Mouse (Mus musculus) mature B cell (primary cell): ENCODE measurements around the gene Golga7b.

ENCODE experiments used
- in situ Hi-C: fragments of 300-500 bp; cut with MboI; formaldehyde crosslinking; loops from 2 replicates; pipeline ENCODE4 v1.14.3; 2019

Gene Golga7b

GRCm38 (mm10) chr19:42303210-42303813, 55.9 kb downstream of the Golga7b start:
- in situ Hi-C loops, result no loop called here

- in situ Hi-C loops, result no loop called here
Observed at GRCm38 (mm10) chr19:42304506-42304905, 57.1 kb downstream of the Golga7b start.

DNA sequence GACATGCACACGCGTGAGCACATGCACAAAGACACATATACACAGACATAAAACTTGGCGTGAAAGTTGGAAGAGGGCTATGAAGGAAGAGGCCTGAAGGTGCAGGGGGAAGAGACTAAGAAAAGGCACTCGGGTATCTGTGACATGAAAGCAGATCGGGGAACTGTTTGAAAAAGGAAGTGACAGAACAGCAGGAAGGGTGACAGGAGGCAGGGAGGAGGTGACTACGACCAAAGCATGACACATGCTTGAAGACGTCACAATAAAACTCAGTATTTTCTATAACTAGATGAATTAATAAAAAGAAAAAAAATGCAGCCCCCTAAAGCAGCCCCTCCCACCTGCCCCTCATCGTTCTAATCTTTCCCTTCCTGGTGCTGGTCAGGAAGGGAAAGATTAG, 58.4 kb downstream of the Golga7b start:
- in situ Hi-C loops, result no loop called here

GRCm38 (mm10) chr19:42306202-42306601, 58.8 kb downstream of the Golga7b start:
- in situ Hi-C loops, result no loop called here

DNA sequence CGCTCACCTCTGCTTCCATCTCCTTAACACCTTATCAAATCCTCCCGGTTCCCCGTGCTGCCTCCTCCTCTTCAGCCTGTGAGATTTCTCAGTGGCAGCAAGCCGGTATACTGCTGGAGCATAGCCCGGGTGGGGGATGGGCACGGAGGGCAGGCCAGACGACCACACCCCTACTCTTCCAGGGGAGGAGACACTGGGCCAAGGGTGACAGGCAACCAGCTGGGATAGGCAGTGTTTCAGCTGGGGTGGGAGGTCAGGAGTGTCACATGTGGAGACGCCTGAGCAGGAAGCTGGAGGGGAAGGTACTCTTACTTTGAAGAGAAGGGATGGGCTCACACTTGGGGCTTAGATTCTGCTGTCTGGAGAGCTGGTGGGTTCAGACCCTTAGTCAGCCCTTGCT, 59.6 kb downstream of the Golga7b start:
- in situ Hi-C loops, result no loop called here

DNA sequence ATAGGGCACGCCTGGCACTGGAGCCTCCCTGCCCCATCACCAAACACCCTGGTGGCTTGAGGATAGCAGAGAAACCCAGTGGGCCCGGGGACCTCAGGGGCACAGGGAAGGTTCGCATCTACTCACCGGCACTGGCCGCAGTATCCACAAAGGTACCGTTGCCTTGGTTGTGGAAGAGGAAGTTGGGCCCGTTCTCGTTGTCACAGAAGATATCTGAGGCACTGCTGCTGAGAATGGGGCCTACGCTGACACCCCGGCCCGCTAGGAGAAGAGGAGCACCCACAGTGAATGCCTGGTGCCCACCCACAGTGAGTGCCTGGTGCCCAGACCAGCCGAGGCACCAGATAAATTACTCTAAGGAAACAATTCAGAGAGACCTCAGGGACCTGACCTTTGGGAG, 61.6 kb downstream of the Golga7b start:
- in situ Hi-C loops, result no loop called here

DNA sequence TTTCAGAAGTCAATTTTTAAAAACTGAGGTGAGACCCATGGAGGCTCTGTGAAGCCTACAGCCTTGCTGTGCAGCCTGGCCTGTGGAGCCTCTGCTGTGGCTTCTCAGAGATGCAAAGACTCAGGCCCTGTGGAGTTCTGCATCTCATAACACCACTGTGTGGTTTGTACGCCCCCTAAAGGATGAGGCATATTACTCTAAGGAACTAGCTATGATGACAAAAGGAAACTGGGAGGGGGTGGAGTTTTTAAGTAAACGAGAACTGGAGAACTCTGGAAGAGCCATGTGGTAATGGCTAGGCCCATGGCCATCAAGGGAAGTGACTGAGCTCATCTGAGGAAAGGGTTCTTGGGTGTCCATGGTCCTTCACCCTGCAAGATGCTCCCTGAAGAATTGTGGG, 64.0 kb downstream of the Golga7b start:
- in situ Hi-C loops, result no loop called here

DNA sequence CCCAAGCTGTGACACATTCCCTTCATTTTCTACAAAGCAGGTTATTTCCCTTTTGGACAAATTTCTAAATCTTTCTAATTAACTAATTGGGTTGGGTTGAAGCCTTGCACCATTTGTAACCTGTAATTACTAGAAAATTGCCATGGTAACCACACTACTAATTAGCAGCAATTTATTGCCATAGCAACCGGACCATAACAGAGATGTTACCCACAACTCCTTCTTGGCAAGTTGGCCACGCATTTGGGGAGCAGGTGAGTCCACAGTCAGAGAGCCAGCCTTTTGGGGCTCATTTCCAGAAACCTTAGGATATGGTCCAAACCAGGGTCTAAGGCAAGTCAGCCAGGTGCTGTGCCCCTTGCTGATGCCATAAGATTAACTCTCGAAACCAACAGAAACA, 64.8 kb downstream of the Golga7b start:
- in situ Hi-C loops, result no loop called here

DNA sequence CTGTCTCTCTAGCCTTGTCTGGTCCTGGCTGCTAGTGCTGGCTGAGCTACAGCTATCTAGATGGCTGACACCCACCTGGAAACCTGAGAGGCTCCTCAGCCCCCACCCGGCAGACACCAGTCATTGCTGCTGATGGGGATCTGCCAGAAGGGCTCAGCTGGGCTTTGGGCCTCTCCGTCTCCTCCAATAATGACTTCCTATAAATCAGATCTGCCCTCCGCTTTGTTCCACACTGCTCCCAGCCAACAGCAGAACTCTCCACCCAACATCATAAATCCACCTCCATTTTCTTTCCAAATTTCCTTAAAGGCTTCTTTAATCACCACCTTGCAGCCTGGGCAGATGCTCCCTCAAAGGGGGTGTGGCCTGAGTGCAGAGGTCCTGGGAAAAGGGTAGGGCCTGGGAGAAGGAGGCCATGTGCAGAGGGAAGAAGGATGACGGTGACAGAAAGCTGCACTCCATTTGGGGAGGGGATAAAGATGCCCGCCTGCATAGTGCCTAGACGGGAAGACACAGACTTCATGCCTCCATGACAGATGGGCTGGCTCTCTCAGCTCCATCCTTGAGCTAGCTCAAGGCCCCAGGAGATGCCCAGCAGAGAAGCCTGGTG, 67.8 kb downstream of the Golga7b start:
- in situ Hi-C loops, result no loop called here

DNA sequence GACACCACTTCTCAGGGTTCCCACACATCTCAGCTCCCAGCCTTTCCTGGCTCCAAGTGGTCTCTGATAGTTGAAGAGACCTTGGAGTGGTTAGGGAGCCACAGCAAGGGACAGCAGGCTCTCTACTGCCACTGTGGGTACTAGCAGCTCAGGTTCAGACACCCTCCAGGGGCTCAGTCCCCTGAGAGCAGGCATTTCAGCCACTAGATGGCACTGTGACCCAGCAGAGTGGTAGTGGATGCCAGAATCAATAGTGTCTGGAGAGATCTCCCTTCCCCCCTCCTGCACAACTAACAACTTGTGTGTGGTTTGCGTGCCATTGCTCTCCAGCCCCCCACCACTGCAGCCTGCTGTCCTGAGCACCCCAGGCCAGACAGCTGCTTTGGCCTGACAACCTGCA, 68.5 kb downstream of the Golga7b start:
- in situ Hi-C loops, result no loop called here

DNA sequence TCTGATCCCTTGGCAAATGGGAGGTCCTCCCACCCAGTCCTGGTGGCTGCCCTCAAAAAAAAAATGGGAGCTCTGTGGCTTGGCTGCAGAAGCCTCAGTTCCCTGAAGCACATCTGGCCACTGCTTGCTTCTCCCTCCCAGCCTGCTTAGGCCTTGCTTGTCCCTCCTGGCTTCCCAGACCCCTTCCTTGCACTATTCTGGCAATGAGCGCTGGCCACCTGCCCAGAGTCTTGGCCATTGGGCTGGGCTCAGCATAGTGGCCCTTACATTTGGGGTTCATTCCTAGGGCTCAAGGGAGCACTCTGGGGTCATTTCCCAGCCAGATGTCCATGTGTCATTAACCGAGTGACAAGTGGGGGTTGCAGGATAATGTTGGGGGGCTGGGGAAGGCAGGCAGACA, 69.2 kb downstream of the Golga7b start:
- in situ Hi-C loops, result no loop called here

- in situ Hi-C loops, result no loop called here
Observed at GRCm38 (mm10) chr19:42316998-42317397, 69.6 kb downstream of the Golga7b start.

DNA sequence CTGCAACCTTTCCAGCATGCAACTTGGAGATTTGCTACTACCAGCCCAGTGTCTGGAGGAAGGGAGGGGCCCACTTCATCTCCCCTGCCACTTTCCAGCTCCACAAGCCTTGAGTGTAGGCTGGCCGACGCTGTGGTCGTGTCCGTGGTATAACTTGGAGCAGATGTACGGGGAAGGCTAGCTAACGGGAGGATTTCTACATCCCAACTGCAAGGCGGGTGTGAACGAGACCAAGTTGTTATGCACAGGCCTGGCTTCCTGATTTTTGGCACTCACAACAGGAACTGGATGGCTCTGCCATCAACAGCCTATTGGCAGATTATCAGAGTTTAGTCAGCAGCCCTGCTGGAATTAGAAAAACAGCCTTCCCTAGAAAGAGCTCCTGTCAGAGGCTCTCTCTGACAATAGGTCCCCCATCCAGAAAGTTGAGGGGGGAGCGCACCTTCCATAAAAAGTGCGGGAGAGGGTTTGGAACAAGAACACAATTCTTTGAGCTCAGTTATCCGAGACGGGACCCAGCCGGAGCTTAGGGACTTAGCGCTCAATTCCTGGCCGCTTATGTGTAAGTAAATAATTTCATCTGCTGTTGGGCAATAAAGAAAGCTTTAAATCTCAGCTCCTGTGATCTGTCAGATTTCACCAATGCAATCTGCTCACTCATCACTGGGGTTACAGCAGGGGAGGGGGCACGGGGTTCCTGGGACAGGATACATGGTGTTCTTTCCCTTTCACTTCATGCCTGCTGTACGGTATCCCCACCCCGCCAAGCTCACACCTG, 70.5 kb downstream of the Golga7b start:
- in situ Hi-C loops, result no loop called here
